Mouse (Mus musculus): Measurements from ENCODE around the gene Plcd3. TPM values are rescaled to one million over a fixed set of nuclear protein-coding genes. Genes with fewer than 3 reads are reported as not detected.

Gene Plcd3
- total and polyA plus RNA-seq, 3 experiments = 7.1 to 24.3 (median 11.3) TPM

DNA sequence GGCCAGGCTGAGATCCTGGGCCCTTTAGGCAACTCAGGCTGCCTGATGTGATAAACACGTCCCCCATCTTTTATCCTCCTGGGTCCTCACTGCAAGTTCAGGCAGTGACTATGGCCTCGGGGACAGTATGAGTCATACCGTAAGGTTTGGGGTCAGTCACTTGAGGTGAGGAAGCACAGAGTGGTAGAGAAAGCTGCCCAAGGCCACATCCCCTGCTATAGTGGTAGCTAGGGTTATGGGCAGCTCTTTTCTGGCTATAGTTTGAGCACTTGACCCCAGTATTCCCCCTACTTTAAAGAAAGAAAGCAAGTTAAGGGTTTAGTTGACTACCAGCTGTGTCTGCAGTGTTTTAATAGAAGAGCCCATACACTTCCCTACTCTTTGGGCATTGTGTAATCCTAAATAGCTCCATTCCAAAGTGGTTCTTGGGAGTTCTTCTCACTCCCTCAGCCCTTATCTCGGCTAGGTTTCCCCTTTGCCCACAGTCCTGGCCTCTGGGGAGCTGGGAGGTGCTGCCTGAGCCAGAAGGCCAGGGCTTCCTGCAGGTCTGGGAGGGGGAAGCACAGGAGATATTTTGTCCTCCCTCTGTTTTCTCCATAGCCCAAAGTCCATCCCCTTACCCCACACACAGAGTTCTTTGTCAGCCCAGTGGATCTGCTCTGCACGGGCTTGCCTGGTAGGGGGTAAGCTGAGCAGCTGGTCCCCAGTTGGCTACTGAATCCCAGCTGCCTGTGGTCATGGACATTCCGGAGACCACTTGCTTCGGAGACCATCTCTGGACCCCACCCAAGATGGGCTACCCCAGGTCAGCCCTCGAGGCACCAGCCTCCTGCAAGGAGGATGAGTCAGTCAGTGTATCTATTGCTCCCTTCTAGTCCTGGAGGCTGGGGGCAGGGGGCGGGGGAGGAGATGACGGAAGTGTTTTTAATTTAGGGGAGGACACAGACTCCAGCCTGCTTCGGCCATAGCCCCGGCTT lies 43.1 kb upstream of the Plcd3 start (continued):
- TF ChIP-seq ZKSCAN1 (IDR thresholded peaks at IDR 0.05; ENCODE audit: borderline replicate concordance, low read depth, low read length) (no peak), USF2 (conservative IDR thresholded peaks at IDR 0.05; ENCODE audit: low read depth, low read length) (no peak), ZMIZ1 (IDR thresholded peaks at IDR 0.05; ENCODE audit: low read depth, low read length) (no peak), MEF2A (IDR thresholded peaks at IDR 0.05; ENCODE audit: borderline replicate concordance, low read depth, low read length) (peak; percentile 68; the same call in 1 of the 2 replicates), IRF4 (IDR thresholded peaks at IDR 0.05; ENCODE audit: low read depth, low read length) (peak; percentile 96), EP300 (IDR thresholded peaks at IDR 0.05; ENCODE audit: low read length) (peak; percentile 86), KAT2A (IDR thresholded peaks at IDR 0.05; ENCODE audit: insufficient replicate concordance, low read length) (no peak), JUN (IDR thresholded peaks at IDR 0.05; ENCODE audit: insufficient read depth, low read depth, low read length) (peak; percentile 76), CHD2 (IDR thresholded peaks at IDR 0.05; ENCODE audit: low read length) (no peak), USF1 (IDR thresholded peaks at IDR 0.05; ENCODE audit: low read depth, low read length) (no peak), NRF1 (IDR thresholded peaks at IDR 0.05; ENCODE audit: low read depth, low read length) (peak; percentile 30; the same call in 1 of the 2 replicates), MAZ (IDR thresholded peaks at IDR 0.05; ENCODE audit: low read depth, low read length) (peak; percentile 75; the same call in 1 of the 2 replicates), MAX (IDR thresholded peaks at IDR 0.05; ENCODE audit: low read length) (no peak), UBTF (IDR thresholded peaks at IDR 0.05; ENCODE audit: low read depth, low read length) (no peak), ELF1 (IDR thresholded peaks at IDR 0.05; ENCODE audit: low read depth, low read length) (0 out of 2 replicates have a peak, but pooled peaks have one; percentile 2)

DNA sequence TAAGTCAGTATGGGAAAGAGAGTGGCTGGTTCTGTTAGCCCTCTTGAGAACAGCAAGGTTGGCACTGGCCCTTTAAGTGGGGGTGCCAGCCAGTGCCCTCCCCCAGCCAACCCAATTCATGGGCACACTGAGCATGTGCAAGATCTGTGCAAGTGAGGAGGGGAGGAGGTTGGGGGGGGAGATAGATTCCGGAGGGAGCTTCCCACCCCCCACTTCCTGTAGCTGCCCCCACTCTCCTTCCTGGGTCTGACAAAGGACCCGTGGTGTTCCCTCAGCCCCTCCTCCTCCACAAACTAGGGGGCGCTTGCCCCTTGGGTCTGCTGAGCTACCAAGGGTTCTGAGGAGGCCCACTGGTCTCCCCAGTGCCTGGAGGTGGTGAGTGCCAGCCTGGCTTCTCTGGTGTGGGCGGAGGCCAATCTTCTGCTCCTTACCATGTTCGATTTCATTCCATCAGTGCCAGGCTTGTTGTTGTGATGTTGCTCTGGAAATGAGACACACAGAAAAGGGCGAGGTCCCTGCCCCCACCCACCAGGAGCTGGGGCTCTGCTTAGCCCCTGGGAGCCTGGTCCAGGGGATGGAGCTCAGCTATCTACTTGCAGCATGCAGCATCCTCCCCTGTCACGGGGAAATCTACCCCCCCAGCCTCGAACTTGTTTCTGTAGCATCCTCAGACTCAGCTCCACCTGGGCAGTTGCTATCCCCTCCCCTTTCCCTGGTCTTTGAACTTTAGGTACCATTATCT lies 41.2 kb upstream of the Plcd3 start:
- dilution Hi-C loops (cut with MboI; ENCODE audit: extremely low pct_ligation_motif_present, extremely low pct_unique_long_range_greater_than_20kb, low sequenced_read_pairs) (no loop called here), in situ Hi-C loops (cut with MboI; ENCODE audit: low pct_ligation_motif_present, low pct_unique_long_range_greater_than_20kb, low sequenced_read_pairs) (no loop called here)
- H3K4me3 ChIP-seq (replicated peaks in 1 of 3; ENCODE audit: low read depth in 2 of 3, low read length in 2 of 3, poor library complexity in 1 of 3) = peak overlapping the region in 1 of 3 experiments; percentile 1
- no peak for DNase-seq (ENCODE audit: extremely low read depth)
- no peaks in the 10 kb centered on the region for H3K9me3 ChIP-seq (replicated peaks; ENCODE audit: low read length)
- peaks cover 26 to 41% of the 10 kb centered on the region in 2 experiments for H3K36me3 ChIP-seq (replicated peaks in 1 of 2; ENCODE audit: control insufficient read depth in 1 of 2, insufficient read depth in 1 of 2, low read length in 1 of 2)
- no peak overlapping the region for H3K4me2 ChIP-seq (ENCODE audit: insufficient read depth, low read depth, poor library complexity, severe bottlenecking)
- peaks cover 33 to 70% of the 10 kb centered on the region in 2 experiments for H3K4me1 ChIP-seq (ENCODE audit: control insufficient read depth in 1 of 2, insufficient read depth in 2 of 2)
- 0 out of 2 replicates have a peak, but pooled peaks have one; percentile 36 for TF ChIP-seq ELF1 (IDR thresholded peaks at IDR 0.05; ENCODE audit: low read depth, low read length)
- peak; percentile 82 for TF ChIP-seq NRF1 (IDR thresholded peaks at IDR 0.05; ENCODE audit: low read depth, low read length)
- TF ChIP-seq PAX5 (IDR thresholded peaks at IDR 0.05; ENCODE audit: low read length) = no peak
- no peak for TF ChIP-seq NELFE (IDR thresholded peaks at IDR 0.05; ENCODE audit: low read depth, low read length)
- no peak for TF ChIP-seq MEF2A (IDR thresholded peaks at IDR 0.05; ENCODE audit: borderline replicate concordance, low read depth, low read length)
- no peak for TF ChIP-seq MXI1 (IDR thresholded peaks at IDR 0.05; ENCODE audit: low read depth, low read length)
- H3K79me2 ChIP-seq (replicated peaks; ENCODE audit: control insufficient read depth, extremely low read depth, insufficient read depth, poor library complexity, severe bottlenecking) = no peaks in the 10 kb centered on the region
- no peak overlapping the region for H3K9ac ChIP-seq (ENCODE audit: insufficient read depth, low read depth)
- no peak overlapping the region for H3K27ac ChIP-seq (ENCODE audit: insufficient read depth, low read depth)
- no peaks in the 10 kb centered on the region for H3K27me3 ChIP-seq (replicated peaks)

All from CH12.LX (cell line).